Mouse (Mus musculus) adrenal gland (tissue): ENCODE measurements around the gene Gabarapl2.
"Not testable (repeated sequence)": the region's sequence is repeated elsewhere in the genome, so short reads cannot be mapped to it uniquely, and the experiment has no call there.

Experiments used
- intact Hi-C: fragments of 180-260 bp; cut with DNase I; formaldehyde crosslinking; loops from one replicate; pipeline ENCODE4 v1.15.1; 2025

The Gabarapl2 gene

DNA sequence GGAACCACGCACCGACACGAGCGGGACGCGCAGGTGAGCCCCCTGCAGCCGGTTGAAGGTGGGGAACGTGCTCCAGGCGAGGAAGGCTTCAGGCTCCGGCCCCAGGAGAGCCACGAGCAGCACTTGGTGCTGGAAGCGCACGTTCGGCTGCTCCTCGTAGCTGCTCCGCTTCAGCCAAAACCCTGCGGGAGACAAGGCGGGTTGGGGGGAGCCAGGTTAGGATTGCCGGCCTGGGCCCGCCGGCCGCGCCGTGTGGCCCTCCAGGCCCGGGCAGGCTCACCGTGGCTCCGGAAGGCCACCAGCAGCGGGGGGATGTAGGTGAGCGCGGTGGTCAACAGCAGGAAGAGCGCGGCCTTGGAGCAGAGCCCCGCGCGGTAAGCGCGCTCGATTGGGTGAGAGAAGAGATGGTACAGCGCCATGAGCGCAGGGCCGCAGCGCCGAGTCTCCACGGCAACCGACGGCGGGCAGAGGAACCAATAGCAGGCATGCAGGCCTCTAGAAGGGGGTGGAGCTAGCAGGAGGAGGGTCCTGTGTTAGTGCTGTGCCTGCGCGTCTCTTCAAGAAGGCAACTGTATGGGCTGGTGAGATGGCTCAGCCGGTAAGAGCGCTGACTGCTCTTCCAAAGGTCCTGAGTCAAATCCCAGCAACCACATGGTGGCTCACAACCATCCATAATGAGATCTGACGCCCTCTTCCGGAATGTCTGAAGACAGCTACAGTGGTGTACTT lies 7.0 kb upstream of the Gabarapl2 start, which contains the start of gene Tmem231:
Tmem231 (minus strand) TSS at position 534 of the 729 bp plus-strand sequence.
- intact Hi-C loops, result no loop called here

DNA sequence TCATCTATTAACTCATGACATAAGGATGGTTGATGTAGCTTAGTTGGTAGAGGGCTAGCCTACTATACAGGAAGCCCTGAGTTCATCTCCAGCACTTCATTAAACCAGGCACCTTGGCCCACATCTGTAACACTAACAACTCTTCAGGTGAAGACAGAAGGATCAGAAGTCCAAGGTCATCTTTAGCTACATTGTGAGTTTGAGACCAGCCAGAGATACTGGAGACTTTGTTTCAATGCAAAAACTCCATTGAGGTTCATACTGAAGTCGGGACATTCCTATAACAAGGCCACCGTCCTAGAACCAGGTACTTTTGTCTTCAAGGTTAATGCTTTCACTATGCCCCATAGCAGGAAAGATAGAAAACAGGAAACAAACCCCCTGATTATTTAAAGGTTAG lies 6.3 kb upstream of the Gabarapl2 start:
- intact Hi-C loops, result no loop called here

DNA sequence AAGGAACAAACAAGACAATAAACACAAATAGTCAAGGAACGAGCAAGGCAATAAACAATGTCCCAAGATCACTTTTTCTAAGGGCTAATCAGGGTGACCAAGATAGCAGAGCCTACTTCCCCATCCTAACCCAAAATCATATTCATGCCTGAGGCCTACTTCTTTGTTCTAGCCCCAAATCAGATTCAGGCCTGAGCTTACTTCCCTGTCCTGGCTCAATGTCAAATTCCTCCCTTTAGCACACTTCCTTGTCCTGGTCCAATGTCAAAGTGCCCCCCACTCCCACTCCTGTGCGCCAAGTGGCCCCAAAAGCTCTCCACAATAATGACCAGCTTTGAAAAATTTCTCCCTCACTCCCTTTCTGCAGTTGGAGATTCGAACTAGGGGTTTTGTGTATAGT lies 3.3 kb upstream of the Gabarapl2 start:
- intact Hi-C loops, result no loop called here

DNA sequence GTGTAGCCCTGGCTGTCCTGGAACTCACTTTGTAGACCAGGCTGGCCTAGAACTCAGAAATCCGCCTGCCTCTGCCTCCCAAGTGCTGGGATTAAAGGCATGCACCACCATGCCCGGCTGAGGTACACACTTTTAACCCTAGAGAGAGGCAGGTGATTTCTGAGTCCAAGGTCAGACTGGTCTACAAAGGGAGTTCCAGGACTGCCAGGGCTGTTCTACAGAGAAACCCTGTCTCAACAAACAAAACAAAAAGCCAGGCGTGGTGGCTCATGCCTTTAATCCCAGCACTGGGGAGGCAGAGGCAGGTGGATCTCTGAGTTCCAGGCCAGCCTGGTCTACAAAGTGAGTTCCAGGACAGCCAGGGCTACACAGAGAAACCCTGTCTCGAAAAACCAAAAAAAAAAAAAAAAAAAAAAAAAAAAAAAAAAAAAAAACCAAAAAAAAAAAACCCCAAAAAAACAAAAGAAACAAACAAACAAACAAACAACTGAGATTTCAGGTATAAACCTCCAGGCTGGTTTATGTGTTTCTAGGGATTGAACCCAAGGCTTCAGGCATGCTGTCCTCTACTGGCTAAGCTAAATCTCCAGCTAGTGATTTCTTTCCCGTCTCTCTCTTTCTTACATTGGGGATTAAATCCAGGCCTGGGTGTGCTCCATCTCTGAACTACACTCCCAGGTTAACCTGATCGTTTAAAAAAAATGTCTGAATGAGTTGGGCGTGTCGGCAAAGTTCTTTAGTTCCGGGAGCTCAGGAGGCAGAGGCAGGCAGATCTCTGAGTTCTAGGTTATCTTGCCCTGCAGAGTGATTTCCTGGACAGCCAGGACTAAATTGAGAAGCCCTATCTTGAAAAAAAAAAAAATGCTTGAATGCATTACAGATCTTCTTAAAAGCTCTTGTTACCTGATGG lies 2.2 kb upstream of the Gabarapl2 start:
- intact Hi-C loops, result not testable (repeated sequence)

DNA sequence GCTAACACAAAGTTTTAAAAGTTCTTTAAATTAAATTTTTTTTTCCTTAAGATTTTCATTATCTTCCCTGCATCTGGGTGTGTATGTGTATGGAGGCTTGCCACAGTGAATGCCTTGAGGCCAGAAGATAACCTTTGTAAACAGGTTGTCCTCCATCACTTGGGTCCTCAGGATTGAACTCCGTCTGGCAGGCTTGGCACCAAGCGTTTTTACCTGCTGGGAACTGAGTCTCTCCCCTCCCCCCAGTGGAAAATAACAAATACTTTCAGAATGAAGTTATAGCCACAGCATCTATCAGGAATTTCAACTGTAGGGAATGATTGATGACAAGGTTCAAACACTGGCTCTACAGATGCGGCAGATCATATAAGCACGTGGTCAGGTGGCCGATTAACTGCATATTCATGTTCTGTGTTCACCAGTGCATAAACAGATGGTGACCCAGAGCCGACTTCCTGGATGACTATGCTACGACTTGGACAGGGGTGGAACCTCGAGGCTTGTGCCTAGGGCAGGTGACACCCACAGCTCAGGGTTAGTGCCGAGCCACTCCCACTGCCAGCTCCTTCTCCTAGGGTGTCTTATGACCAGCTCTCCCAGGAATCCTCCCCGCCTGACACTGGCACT lies 874 bp upstream of the Gabarapl2 start:
- intact Hi-C loops, result loop anchor here (5.0 kb wide), 1 partner anchor 53 kb away; the partner anchor contains the start of gene Adat1

DNA sequence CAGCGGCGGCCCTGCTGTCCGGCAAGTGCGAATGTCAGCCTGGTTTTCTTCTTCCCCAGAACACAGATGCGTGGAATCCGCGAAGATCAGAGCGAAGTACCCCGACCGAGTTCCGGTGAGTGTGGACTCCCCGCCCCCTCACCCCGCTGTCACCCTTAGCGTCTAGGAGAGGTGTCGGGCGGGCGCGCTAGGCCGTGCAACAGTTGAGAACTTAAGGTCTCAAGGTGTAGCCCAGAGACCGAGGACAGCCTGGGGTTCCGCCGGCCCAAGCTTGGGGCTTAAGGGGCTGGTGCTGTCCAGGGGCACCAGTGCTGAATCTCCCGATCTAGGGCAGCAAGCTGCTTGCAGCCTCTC lies 575 bp downstream of the Gabarapl2 start:
- intact Hi-C loops, result loop anchor here (5.0 kb wide), 1 partner anchor 51 kb away; the partner anchor contains the start of gene Adat1

DNA sequence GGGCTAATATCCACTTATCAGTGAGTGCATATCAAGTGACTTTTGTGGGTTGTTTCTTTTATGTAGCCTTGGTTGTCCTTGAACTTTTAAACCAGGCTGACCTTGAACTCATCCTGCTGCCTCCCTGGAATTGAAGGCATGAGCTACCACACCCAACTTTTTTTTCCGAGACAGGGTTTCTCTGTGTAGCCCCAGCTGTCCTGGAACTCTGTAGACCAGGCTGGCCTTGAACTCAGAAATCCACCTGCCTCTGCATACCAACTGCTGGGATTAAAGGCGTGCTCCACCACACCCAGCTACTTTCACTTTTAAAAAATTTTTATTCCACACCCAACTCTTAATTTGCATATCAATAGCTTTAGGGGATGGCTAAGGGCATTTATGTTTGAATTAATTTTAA lies 3.0 kb downstream of the Gabarapl2 start:
- intact Hi-C loops, result loop anchor here (5.0 kb wide), 1 partner anchor 49 kb away; the partner anchor contains the start of gene Adat1

DNA sequence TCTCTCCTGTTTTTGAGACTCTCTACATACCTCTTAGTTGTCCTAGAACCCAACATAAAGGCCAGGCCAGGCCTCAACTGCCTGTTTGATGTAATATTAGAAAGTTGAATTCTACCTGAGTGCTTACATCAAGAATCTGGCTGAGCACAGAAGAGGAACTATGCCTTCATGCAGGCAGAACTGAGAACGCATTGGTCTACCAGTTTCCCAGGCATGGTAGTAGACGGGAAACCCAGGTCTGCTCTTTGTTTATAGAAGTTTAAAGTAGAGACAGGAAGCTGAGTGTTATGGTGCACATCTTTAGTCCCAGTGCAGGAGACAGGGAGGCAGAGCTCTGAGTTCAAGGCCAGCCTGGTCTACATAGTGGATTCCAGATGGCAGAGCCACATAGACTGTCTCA lies 6.6 kb downstream of the Gabarapl2 start:
- intact Hi-C loops, result no loop called here

DNA sequence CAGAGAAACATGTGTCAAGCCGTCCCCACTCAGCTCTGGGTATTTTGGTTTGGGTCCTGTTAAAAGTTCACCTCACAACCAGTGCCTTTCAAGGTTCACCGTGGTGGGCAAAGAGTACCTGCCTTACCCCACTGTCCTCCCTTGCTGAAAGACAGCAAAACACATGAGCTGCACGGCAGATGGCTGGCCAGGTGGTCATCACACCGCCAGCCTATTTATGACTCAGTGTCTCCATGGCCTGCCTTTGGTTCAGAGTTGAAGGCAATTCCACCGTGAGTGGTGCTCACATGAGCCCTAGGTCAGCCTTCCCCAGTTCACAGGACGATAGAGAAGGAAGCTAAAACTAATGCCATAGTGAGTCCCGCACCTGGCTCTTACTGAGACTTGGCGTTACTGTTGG lies 7.5 kb downstream of the Gabarapl2 start:
- intact Hi-C loops, result no loop called here

DNA sequence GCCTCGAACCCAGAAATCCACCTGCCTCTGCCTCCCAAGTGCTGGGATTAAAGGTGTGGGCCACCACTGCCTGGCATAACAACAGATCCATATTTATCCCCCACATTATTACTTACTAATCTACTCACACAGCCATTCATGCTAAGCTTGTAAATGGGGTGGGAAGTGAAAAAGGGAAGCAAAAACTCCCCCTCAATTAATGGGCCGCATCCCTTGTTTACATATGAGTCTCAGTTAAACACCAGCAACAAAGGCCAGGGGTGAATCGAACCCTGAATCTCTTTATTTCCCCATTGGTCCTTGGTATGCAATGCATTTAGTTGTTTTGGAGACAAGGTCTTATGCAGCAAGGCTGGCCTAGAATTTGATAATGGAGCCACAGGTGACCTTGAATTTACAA lies 10.3 kb downstream of the Gabarapl2 start:
- intact Hi-C loops, result no loop called here

DNA sequence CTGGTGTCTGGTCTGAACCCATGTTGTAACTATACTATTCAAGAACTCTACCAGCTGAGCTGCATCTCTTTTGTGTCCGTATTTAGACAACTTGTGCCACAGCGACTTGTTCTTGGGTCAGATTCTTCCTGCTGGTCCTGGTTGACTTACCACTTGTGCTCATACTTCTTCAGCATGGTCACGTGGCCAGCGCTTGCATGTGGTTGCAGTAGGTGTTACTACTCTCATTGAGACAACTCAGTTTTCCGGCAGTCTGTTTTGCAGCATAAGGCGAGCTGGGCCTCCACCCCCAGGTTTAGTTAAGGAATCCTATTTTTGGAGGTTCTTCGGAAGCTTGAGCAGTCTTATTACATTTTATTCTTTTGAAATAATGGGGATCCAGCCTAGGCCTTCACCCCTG lies 10.8 kb downstream of the Gabarapl2 start:
- intact Hi-C loops, result no loop called here

DNA sequence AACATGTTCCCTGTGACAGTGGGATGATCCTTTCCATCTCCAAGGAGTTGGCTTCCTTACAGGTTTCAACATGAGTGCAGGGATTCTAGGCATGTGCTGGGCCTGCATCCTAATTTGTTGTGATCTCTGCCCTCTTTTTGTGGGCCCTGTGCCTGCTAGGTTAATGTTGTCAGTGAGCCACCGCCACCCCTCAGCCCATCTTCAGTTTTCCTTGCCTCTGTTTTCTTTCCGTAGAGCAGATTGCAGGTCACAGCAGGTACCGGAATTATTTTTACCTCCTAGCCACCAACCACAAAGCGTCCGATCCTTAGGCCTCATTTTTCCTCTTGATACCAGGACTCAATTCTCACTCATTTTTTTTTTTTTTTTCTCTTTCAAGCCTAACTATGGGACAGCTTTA lies 11.4 kb downstream of the Gabarapl2 start:
- intact Hi-C loops, result no loop called here

DNA sequence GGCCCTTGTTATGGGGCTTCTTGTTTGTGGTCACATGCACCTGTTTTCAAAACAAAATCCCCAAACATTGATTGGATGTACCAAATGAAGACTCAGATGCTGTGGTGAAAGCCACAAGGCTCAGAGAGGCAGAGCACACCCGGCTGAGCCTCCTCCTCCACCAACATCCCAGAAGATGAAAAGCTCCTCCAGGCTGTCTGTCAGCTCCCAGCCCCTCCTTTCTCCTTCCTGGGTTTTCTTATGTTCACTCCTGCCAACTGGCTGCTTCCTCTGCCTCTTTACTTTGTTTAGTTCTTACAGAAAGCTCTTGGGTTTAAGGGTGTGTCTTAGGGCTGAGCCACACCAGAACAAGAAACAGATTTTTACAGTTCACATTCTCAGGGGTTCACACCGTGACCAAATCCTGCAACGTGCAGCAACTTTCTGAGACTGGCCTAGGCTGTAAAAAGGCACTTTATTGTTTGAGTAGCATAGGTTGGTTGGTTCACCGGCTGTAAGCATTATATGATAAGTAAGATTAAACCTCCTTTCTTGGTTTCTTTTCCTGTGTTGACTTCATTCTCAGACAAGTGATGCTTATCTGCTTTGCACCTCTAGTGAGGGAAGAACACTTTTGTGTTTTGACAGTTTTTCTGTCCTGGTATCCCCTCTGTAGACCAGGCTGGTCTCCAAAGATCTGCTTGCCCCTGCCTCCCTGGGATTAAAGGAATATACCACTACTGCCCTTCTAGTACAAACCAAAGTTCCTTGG lies 14.5 kb downstream of the Gabarapl2 start:
- intact Hi-C loops, result no loop called here

DNA sequence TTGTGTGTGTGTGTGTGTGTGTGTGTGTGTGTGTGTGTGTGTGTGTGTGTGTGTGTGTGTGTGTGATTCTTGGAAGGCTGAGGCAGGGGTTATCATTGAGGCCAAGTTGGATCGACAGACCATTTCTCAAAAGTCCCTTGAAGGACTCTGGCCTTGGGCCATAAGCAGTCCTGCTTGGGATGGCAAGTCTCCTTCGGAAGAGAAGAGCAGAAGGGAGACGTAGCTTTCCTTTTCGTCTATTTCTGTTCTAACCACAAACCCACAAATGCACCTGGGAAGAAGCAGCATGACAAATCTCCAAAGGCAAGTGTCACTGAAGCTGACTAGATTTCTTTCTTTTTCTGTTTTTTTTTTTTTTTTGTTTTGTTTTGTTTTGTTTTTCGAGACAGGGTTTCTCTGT lies 15.4 kb downstream of the Gabarapl2 start:
- intact Hi-C loops, result no loop called here

DNA sequence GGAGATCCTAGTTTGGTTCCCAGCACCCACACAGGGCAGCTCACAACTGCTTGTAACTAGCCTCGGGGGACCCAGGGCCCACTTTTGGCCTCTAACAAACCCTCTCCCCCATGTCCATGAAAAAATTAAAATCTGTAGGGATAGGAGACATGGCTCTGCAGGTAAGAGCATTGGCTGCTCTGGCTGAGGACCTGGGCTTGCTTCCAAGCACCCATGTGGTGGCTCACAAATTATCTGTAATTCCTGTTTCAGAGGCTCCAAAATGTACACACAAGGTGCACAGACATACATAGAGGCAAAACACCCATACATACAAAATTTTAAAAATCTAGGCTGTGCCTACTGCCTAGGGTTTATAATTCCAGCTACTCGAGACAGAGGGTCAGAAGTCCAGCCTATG lies 16.7 kb downstream of the Gabarapl2 start:
- intact Hi-C loops, result no loop called here

DNA sequence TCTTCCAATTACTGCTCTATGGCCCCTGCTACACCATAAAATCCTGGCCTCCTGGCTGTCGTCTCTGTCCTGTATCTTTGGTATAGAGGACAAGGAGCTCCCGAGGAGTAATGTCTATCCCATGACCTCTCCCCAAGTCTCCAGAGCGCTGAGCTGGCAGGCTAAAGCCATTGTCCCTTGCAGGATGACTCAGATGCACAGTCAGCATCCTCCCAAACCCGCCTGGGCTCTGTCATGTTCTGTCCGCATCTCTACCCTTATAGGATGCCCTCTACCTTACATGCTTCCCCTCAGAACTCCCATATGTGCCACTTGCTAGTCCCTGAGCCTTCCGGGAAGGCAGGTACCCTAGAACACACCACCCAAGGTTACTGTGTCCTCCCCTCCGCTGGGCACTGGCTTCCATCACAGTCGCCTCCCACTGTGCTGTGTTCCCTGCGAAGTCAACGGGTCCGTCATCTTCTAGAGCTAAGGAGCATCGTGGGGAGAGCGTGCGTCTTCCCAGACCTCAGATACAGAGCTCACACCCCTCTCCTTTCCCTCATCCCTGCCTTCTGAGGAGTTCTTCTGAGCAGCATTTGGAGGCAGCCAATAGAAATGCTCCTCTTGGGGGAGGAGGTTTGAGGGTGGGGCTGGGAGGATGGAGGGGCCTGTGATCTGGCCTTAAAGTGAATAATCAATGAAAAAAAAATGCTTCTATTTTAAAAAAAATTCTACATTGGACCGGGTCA lies 20.3 kb downstream of the Gabarapl2 start:
- intact Hi-C loops, result no loop called here

DNA sequence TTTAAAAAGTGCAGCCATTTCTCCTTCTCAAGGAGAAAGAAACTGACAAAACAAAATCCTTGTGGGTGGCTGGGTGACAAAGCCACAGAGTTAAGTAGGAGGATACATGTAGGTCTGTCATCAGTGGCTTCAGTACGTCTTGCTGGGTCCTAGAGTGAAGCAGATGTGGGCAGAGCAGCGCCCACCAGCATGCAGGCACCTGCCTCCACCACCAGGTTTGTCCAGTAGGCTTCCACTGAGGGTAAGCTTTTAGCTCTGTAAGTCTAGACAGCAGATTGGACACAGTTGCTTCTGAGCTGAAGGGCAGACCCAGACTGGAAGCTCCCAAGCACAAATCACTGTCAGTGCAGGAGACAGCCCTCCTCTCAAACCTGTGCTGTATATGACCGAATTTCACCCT lies 20.8 kb downstream of the Gabarapl2 start:
- intact Hi-C loops, result no loop called here

DNA sequence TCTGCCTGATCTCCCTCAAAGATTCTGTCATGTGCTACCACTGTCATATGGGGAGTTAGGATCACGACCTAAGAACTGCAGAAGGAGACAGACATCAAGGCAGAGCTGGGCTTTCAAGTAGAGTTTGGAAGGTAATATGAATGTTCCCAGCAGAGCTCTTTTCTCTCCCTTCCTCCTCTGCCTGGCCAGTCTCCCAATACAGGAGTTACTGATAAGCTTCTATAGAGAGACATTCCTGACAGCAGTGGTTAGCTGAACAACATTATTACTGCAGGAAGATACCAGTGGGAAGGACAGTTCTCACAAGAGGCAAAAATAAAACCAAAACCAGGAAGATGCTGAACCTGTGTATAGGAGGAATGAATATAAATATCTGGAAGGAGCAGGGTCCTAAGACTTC lies 22.1 kb downstream of the Gabarapl2 start:
- intact Hi-C loops, result no loop called here

DNA sequence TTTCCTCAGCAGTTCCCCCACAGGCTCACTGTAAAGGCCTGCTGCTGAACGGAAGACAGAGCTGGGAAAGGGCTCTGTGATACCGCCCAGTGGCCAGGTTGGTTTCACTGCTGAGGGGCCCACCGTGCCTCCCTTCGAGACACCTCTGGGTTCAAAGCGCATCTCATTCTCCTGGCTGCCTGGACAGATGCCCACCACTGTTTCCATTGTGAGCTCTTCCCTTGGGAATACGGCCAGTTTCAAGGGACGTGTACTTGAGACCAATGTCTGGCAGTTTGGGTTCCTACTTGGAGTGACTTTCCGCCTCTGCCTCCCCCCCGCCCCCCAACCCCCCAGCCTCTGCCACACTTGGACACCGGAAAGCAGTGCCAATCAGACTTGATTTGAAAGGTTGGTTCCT lies 22.6 kb downstream of the Gabarapl2 start:
- intact Hi-C loops, result no loop called here

DNA sequence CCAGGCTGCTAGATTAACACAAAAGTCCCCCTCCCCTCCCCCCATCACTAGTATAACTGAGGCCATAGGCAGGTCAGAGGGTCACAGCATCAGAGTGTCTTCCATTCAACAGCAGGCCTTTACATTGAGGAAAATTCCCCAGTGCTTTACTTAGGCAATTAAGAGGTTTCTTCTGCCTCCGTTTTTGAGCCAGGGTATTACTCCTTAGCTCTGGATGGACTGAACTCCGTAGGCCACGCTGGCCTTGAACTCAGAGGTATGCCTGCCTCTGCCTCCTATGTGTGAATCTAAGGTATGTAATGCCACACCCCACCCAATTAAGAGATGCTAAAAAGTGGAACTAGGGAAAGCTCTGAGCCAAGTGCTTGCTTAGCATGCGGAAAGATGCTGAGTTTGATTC lies 23.0 kb downstream of the Gabarapl2 start:
- intact Hi-C loops, result no loop called here

DNA sequence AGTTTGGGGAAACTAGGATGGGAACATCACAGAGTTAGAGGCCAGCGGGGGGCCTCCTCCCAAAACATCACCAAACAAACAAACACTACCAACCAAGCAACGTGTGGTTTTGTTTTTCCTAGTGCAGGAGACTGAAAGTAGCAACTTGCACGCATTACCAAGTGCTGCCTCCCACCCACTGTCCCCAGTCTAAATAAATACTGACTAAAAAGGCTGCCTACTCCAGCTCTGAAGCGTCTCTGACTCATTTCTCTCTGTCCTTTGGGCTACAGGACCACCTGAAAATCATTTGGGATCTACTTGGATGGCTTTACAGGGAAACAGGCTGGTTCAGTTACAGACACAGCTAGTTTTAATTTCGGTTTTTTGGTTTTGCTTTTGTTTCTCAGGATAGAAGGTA lies 23.8 kb downstream of the Gabarapl2 start:
- intact Hi-C loops, result no loop called here
